Mouse (Mus musculus) gastrocnemius, postnatal 25 days (tissue): Measurements from ENCODE around the gene Nectin2. TPM values are rescaled to one million over a fixed set of nuclear protein-coding genes. Genes with fewer than 3 reads are reported as not detected.

Experiments used
- DNase-seq: peaks from one replicate; pipeline ENCODE4 v3.0.0; 2022
- total RNA-seq, 2 experiments: library from RNA; stranded (reverse); gene quantifications; 1 replicate in 1 of 2; 2 replicates in 1 of 2; pipeline ENCODE4 v1.2.3; 2021

Nectin2 gene
- total RNA-seq, 2 experiments from 2014 or later, result 2.1 to 3.9 TPM

DNA sequence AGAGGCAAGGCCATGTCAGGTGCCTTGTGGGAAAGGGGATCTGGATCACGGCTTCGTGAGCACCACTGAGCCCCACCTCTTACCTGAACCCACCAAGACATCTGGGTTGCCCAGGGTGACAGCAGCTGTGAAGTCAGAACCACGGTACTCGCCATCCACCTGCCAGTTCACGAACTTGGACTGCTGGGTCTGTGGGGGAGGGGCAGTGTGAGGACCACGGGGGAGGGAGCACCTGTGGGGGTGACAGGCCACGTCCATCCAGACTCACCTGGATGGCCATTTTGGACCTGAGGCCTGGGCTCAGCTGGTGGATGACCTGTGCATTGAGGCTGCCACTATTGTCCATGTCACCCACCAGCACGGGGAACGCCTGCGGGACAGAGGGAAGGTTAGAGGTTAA, 39.6 kb downstream of the Nectin2 start:
- no peak for DNase-seq

DNA sequence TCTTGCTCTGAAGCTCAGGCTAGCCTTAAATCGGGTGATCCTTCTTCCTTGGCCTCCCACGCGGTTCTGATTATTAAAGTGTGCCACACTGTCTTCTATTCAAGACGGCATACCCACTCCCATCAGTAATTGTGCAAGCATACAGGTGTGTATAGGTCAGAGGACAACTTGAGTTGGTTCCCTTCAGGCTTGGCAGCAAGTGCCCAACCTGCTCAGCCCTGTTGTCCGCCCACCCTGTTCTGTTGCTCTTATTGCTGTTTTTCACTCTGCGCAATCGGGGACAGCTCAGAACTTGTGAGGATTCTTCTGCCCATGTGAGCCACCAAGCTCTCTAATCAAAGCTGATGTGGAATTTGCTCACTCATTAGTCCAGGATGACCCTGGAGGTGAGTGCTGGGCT, 45.0 kb downstream of the Nectin2 start:
- DNase-seq, result no peak

DNA sequence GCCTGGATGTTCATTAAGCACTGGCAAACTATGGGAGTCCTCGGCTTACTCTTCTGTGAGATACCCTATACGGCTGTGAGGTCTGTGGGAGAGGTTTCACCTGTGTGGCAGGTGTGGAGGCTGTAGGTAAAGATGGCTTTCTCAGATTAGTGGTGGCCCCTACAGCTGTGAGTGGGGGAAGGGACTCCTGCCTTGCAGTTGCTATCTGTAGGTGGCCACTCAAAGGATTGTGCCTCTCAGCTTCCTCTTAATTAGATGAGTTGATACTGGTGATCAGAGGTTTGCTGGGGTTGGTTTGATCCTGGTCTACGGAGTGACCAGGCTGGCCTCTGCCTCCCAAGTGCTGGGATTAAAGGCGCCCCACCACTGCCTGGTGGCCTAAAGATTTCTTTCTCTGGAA, 45.8 kb downstream of the Nectin2 start:
- no peak for DNase-seq

DNA sequence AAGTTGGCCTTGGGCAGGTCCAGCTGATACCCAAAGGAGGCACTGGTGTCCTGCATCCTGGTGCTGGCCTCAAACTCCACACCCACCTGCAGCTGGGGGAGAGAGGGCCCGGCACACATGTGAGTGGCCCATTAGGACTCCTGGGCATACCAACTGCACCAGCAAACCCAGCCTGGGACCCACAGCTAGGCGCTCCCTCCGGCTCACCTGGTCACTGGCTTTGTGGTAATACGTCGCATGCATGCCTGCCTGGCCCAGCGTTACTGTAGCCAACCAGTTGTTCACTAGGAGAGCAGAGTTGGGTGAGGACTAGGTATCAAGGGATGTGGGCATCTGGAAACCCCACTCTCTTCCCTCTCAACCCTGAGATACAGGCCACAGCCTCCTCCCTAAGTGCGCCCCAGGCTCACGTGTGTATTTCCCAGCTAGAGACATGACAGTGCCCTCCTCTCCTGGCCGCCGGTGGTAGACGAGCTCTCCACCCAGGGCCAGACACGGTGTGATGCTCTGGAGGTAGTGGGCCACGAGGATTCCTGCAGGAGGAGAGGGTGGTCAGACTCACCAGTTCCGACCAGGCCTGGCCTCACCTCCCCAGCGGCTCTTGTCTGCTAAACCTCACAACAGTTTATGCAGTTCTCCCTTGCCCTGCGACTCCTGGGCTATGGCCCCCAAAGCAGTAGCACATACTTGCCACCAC, 47.3 kb downstream of the Nectin2 start:
- DNase-seq, result no peak

DNA sequence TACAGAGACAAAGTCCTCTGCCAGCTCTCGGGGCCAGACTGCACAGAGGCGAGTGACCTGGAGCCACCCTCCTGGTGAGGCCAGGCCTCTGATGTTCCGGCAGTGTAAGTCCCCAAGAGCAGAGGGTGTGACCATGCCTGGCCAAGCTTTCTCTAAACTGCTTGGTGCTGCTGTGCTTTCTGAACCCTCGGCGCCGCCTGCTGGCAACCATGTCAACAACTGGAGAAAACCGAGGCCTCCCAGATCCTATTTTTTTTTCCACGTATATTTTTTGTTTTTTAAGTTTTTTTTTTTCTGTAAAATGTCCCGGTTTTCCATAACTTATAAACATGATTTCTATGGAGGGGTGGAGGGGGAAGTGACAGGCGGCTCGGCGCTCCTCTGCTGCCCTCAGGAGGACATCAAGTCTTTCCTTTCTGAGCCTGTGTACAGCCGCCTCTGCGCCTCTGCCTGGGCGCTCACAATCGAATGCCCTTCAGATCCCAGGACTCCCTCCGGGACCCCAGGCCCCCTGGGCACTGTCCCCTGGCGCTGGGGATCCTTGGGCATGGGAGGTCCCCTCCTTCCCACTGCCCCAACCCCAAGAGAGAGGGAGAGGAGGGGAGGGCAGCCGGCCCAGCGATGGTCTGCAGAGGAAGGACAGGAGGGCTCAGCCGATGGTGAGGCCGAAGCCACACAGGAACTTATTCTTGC, 49.1 kb downstream of the Nectin2 start:
- DNase-seq, result peak; percentile 67

DNA sequence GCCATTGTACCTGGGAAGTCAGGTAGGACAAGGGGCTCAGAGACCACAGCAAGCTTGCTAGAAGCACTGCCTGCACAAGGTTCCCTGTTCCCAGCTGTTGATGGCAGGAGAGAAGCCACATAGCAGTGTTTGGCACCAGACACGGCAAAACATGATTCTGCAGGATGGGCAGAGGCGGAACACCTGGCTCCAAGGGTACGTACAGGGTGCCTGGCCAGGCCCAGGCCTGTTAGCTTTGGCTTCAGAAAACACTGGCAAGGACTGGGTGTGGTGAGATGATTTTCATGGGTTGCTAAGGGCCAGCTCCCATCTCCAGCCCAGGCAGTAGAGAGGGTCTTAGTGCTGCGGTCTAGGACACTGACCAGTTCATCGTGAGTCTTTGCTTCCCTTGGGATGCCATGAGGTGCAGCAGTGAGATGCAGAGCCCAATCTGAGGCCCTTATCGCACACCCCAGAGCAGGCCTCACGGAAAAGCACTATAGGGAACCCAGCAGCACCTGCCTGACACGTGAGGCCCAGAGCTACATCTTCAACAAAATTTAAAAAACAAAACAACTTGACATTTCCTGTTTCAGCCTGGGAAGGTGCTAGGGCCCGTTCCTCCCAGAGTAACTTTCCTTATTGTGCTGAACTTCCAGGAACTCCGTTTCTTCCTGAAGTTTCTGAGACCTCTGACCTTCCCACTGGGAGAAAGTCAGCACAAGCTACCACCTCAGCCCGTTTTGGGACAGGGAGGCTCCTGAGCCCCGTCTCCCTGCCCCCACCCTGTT, 49.8 kb downstream of the Nectin2 start:
- DNase-seq, result no peak

DNA sequence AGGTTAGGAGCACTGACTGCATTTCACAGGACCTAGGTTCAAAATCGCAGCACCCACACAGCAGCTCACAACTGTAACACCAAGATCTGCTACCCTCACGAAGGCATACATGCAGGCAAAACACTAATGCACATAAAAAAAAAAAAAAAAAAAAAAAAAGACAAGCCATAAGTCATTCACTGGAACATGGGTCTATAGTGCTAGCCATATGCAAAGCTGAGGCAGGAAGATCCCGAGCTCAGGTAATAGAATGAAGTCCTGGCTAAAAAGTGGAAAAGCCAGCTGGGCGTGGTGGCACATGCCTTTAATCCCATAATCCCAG, 50.5 kb downstream of the Nectin2 start:
- DNase-seq, result no peak

DNA sequence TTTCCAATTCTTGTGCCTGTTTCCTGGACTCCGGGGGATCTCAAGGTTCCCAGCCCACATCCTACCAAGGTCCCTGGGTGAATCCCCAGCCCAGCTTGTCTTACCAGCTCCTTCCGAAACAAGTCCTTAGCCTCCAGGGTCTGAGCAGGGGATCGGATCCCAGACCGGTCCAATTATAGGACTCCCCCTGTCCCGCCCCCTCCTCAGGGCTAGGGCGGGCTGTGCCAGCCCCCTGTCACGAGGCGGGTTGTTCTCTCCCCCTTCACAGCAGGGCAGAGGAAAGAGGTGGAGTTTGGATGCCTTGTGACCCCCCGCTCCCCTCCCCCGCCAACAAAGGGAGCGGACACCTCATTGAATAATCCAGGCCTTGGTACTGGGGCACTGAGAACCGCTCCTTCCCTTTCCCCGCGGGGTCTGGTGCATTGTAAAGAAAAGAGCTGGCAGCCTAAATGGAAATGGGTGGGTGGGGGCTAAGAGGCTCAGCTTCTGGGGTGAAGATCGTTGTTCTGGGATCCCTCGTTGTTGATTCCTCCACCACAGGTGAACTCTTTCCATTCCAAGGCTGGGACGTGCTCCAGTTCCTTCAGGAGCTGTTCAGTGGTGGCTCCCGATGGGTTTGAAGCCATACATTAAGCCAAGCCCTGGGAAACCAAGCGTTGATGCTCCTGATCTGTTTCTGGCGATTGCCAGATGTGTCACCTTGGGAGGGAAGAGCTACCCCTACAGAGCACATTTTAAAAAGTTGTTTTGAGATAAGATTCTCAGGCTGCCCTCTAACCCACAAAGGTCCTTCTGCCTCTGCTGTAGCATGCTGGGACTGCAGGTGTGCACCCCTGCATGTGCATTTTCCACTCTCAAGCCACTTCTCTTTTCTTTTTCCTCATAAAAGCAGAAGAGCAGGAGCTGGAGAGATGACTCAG, 51.1 kb downstream of the Nectin2 start, which contains the start of gene Apoe:
Gene Apoe, minus strand, starts transcription at position 282 of the 920 bp plus-strand sequence.
- peak; percentile 68 for DNase-seq

DNA sequence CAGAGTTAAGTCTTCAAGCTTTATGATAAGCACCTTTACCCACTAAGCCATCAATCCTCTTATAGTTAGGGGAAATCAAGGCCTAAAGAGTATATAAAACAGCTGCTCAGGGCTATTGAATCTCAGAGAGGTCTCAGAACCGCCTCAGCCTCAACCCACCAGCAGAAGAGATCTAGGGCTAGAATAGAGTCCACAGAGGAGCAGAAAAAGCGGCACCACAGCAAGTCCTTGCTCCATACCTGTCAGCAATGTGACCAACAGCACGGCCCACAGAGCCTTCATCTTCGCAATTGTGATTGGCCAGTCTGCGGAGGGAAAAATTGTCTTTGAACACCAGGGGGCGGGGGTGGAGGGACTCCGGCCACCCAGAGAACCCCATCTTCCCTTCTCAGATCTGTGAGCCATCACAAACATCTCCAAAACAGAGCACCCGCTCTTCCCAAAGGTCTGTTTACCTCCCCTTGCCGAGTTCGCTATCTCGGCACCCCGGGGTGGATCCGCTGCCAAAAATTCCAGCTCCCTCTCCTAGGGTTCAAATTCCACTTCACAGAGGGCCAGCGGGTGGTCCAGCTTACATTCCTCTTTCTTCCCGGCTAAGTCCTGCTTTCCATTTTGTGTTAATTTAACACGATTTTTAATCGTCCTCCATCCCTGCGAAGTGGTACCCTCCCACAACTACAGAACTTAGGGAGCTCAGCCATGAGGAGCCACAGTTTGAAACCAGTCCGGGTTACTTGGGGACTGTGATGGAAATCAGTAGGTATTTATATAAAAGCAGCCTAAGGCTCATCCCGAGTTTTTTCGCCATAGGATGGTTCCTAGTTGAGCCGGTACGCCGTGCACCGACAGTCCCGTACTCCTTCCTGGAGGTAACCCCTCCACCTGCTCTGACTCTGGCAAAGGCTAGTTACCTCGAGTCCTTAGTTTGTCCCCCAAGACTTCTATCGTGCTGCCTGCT, 52.1 kb downstream of the Nectin2 start:
- no peak for DNase-seq

DNA sequence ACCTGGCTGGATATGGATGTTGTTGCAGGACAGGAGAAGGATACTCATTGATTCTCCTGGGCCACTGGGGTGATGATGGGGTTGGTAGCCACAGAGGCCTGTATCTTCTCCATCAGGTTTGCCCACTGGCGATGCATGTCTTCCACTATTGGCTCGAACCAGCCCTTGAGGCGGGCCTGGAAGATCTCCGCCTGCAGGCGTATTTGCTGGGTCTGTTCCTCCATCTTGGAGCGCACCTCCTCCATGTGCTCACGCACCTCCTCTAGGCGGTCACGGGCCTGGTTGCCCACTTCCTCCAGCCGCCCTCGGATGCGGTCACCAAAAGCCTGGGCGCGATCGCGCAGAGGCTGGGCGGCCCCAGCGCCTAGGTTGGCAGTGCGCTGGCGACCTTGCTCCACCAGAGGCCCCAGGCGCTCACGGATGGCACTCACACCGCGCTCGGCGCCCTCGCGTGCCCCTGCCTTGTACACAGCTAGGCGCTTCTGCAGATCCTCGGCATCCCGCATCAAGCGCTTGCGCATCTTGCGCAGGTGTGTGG, 53.9 kb downstream of the Nectin2 start:
- no peak for DNase-seq

DNA sequence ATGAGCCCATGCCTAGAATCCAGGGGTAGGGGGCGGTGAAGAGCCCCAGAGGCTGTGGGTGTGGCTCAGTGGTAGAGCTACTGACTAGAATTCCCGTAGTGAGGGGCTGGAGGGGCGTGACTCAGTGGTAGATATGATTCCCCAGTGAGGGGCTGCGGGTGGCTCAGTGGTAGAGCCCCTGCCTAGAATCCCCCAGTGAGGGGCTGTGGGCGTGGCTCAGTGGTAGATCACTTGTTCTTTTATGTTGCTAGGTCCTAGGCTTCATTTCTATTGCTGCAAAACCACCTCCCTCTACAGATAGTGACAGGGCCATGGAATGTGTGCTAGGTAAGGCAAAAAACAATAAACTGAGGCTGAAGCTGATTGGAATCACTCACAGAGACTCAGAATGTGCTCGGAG, 54.4 kb downstream of the Nectin2 start:
- no peak for DNase-seq

DNA sequence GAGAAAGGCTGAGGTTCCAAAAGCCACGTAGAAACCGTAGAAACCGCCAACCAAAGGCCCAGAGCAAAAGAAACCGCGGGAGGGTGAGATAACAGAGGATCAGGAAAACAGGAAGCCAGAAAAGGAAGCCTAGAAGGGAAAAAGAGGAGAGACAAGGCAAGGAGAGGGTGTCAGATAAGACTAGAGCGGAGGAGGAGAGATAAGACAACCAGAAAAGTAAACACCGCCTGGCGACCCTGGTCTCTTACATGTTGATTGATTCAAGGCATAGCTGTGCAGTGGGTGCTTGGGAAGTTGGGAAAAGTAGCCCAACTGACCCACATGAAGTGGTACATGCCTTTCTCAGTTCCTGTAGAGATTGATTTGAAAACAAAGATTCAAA, 55.1 kb downstream of the Nectin2 start:
- no peak for DNase-seq

DNA sequence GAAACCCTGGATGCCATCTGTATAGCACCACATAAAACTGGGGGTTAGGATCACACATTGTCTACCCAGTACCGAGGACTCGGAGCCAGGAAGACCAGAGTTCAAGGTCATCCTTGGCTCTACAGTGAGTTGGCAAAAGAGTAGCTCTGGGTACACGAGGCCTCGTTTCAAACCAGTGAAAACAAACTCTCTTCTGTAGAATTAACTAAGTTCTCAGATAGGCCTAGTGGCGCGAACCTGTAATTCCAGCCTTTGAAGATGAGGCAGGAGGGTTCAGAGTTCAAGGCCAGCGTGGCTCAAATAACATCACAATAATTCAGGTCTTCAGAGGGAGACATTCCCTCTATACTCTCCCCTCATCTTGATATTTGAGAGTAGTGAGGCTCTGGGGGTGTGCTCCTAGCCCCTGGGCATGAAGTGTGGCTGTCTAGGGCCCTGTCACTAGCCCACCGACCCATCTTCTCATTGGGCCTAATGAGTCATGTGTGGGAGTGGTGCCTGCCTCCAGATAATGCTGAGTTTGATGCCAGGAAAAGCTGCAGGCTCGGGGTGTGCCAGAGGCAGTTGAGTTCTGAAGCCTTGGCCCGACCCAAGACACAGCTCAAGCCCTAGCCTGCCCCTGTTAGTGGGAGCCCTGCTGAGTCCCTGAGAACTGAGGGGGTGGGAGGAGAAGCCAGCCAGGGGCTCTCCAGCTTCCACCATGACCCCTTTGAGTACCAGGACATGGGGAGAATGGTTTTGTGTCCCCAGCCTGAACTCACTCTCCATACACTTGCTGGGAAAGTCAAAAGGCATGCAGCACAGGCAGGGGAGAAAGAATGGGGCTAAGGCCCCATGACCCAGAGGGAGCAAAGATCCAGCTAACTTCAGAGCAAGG, 55.7 kb downstream of the Nectin2 start:
- DNase-seq, result no peak

DNA sequence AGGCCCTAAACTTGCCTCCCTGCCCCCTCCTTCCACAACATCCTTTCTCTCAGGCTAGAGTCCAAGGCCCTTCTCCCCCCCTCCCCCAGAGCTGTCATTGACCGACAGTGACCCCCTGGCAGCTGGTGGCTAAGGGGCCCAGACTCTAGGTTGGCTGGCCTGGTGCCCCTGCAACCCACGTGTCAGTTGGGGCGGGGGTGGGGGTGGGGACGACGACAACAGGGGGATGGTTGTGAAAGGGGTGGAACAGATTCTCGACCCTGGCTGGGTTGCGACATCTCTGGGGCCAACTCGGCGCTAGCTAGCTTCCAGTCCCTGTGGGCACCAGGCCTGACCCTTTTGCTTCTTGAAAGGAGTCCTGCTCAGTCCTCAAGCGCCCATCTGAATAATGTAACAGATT, 56.9 kb downstream of the Nectin2 start:
- peak; percentile 56 for DNase-seq

DNA sequence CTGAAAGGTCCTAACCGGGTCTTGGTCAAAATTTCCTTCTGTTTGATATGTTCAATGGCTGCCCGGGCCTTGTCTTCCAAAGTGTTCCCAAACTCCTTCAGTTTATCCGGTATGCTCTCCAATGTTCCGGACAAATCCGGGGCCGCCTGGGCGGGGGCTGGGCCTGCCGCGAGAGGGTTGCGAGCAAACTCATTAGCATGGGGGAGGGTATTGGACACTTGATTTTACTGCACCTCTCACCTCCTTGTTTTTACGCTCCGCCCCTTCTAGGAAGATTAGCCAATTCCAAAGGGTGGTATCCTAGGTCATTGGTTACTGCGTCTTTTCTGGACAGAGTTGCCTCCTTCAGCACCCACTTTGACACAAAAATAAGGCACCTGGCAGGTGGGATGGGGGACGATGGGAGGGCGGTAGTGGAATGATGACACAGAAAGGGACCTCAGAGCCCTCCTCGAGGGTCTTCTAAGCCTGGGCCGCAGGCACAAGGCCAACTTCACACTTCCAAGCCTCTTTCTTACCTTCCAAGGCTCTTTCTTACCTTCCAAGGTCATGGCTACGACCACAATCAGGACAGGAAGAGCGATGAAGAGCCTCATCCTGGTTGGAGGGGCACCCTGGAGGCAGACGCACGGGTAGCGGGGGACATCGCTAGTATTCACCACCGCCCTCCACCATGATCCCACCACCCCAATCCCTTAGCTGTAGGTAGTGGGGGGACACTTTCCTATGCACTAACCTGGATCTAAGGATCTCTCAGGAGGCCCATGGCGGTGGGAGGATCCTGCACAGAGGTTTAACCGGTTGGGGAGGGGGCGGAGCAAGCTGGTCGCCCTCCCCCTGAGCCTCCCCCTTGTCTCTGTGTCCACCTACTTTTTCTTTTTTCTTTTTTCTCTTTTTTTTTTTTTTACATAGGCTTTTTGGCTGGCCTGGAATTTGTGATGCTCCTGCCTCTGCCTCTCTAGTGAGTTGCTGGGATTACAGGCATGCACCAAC, 58.1 kb downstream of the Nectin2 start, which contains the start of gene Apoc1:
Gene Apoc1, minus strand, starts transcription at position 788 of the 993 bp plus-strand sequence.
- DNase-seq, result no peak

DNA sequence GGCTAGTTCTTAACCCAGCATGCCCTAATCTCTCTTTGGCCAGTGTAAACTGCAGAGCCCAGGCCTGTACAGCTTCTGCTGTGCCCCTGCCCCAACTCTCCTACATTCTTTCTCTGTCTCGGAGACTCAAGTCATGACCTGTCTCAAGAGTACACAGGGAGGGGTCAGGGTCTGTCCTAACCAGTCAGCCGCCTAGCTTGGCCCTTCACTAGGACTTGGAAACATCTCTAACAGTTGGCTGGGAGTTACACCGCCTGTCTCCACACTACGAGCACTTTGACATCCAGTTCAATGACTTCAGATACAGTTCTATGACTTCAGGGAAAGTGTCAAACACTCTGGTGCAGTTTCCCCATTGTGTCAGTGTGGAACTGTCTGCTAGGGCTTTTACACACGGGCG, 58.8 kb downstream of the Nectin2 start:
- DNase-seq, result no peak

DNA sequence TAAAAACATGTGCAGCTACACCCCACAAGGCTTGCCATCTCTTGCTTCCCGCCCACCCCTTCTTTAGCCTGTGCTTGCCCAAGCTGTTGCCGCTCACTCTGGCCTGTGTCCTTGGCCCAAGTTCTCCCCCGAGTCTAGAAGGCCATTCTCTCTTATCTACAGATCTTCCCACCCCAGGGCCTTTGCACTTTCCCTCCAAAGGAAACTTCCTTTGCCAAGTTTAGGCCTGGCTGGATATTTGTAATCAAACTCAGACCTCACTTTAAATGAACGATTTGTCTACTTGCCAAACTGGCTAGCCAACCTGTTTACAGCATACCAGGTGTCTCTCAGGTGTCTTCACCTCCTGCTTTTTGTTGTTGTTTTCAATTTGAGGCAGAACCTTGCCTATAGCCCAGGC, 59.4 kb downstream of the Nectin2 start:
- DNase-seq, result no peak

DNA sequence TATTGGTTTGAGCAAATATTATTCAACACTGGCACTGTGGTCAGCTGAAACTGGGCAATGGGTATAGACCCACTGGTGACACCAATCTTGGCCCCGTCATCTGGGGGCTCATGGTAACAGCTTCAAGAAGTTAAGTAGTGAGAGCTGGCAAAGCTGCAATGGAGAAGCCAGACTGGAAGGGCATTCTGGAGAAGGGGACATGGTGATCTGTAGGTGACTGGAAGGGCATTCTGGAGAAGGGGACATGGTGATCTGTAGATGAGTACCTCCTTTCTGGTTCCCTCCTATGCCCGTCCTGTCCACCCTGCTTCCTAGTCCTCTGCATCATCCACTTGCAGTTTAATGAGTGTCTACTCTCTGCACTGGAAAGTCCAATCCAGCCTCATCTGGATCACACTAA, 61.7 kb downstream of the Nectin2 start:
- DNase-seq, result no peak
